Mouse (Mus musculus) liver, embryonic 15.5 days (tissue): Measurements from ENCODE around the gene Slc7a11. TPM values are rescaled to one million over a fixed set of nuclear protein-coding genes. Genes with fewer than 3 reads are reported as not detected.

ENCODE experiments used
- ATAC-seq: fragments of 200-750 bp; cut with Nextera tagmentation; 2 replicates; pipeline ENCODE4 v1.8.0; 2017; ENCODE audit warnings: moderate number of reproducible peaks, mild to moderate bottlenecking, moderate library complexity; ENCODE audit not compliant: insufficient read depth
- H3K27ac ChIP-seq: fragments of 300-500 bp; sonication (generic); replicated peaks from 2 replicates; pipeline ENCODE4 v1.5.1; 2015; ENCODE audit warnings: mild to moderate bottlenecking, inconsistent platforms
- H3K27me3 ChIP-seq: fragments of 300-500 bp; sonication (generic); 2 replicates; pipeline ENCODE4 v1.6.1; 2015; ENCODE audit warnings: mild to moderate bottlenecking, inconsistent platforms
- H3K36me3 ChIP-seq: fragments of 300-500 bp; sonication (generic); replicated peaks from 2 replicates; pipeline ENCODE4 v1.6.1; 2015; ENCODE audit warnings: moderate library complexity, mild to moderate bottlenecking, inconsistent platforms
- H3K4me1 ChIP-seq: fragments of 300-500 bp; sonication (generic); replicated peaks from 2 replicates; pipeline ENCODE4 v1.6.1; 2015; ENCODE audit warnings: inconsistent platforms
- H3K4me2 ChIP-seq: fragments of 300-500 bp; sonication (generic); 2 replicates; pipeline ENCODE4 v1.6.1; 2015; ENCODE audit warnings: moderate library complexity, mild to moderate bottlenecking, inconsistent platforms
- H3K4me3 ChIP-seq: fragments of 300-500 bp; sonication (generic); replicated peaks from 2 replicates; pipeline ENCODE4 v1.5.1; 2015; ENCODE audit warnings: mild to moderate bottlenecking, inconsistent platforms
- H3K9ac ChIP-seq: fragments of 300-500 bp; sonication (generic); 2 replicates; pipeline ENCODE4 v1.6.1; 2015; ENCODE audit warnings: moderate library complexity, mild to moderate bottlenecking, inconsistent platforms
- H3K9me3 ChIP-seq: fragments of 300-500 bp; sonication (generic); replicated peaks from 2 replicates; pipeline ENCODE4 v1.6.1; 2016; ENCODE audit warnings: inconsistent platforms
- WGBS: fragments of 180-500 bp; shearing (Covaris S2); methylation state at CpG from one replicate; pipeline ENCODE4 v1.1.7; 2015; ENCODE audit warnings: mixed read lengths; ENCODE audit not compliant: insufficient replicate concordance; 5-methylcytosine and 5-hydroxymethylcytosine counted together
- polyA plus RNA-seq: library from polyadenylated mRNA; unstranded; fragments of >200 nt; fragmentation: Nextera tagmentation; extraction: Ambion mirVana; gene quantifications from 2 replicates; pipeline ENCODE4 v1.2.1, GENCODE M21; 2015

Gene Slc7a11
- polyA plus RNA-seq, 1 experiment from 2014 or later = 0.13 TPM

GRCm38 (mm10) chr3:50388786-50389185, 54.6 kb downstream of the Slc7a11 start:
- Histone ChIP-seq H3K27me3 (no peaks in the 10 kb centered on the region), H3K4me1 (no peaks in the 10 kb centered on the region), H3K9me3 (no peaks in the 10 kb centered on the region), H3K27ac (no peak overlapping the region), H3K36me3 (no peaks in the 10 kb centered on the region), H3K4me2 (no peak overlapping the region), H3K9ac (no peak overlapping the region), H3K4me3 (no peak overlapping the region)
- 59% methylated on average over 6 of the region's 6 CpGs for WGBS
- ATAC-seq = no peak

DNA sequence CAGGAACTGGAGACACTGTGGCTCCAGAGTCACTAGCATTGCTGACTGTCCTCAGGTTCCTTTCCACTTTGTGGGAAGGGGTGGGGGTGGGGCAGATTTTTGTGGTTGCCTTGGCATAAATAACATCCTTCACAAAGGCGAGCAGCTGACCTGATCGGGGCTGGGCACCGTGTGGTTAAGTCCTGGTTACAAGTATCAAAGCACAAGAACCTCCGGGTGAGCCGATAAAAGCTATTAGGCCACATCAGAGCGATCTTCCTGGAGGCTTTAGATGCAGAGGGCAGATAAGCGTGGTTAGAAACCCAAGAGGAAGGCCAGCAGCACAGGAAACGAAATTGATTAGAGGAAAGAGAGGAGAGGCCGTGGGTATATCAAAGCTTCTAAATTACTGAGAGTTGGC, 55.1 kb downstream of the Slc7a11 start:
- Histone ChIP-seq H3K36me3 (no peaks in the 10 kb centered on the region), H3K4me1 (no peaks in the 10 kb centered on the region), H3K9me3 (no peaks in the 10 kb centered on the region), H3K4me2 (no peak overlapping the region), H3K4me3 (no peak overlapping the region), H3K9ac (no peak overlapping the region), H3K27ac (no peak overlapping the region), H3K27me3 (no peaks in the 10 kb centered on the region)
- ATAC-seq = no peak
- WGBS = 14% methylated on average over 9 of the region's 9 CpGs

GRCm38 (mm10) chr3:50387280-50387679, 56.1 kb downstream of the Slc7a11 start:
- H3K4me3 ChIP-seq = no peak overlapping the region
- no peak overlapping the region for H3K9ac ChIP-seq
- H3K4me1 ChIP-seq = no peaks in the 10 kb centered on the region
- no peak for ATAC-seq
- H3K4me2 ChIP-seq = no peak overlapping the region
- H3K27ac ChIP-seq = no peak overlapping the region
- H3K36me3 ChIP-seq = no peaks in the 10 kb centered on the region
- no peaks in the 10 kb centered on the region for H3K9me3 ChIP-seq
- WGBS = 44% methylated on average over 2 of the region's 4 CpGs
- no peaks in the 10 kb centered on the region for H3K27me3 ChIP-seq

GRCm38 (mm10) chr3:50386561-50387221, 56.7 kb downstream of the Slc7a11 start:
- no peak overlapping the region for H3K27ac ChIP-seq
- H3K27me3 ChIP-seq = no peaks in the 10 kb centered on the region
- H3K4me1 ChIP-seq = no peaks in the 10 kb centered on the region
- no peaks in the 10 kb centered on the region for H3K36me3 ChIP-seq
- no peak for ATAC-seq
- no peak overlapping the region for H3K4me2 ChIP-seq
- no peak overlapping the region for H3K9ac ChIP-seq
- no peaks in the 10 kb centered on the region for H3K9me3 ChIP-seq
- WGBS = 66% methylated on average over 5 of the region's 5 CpGs
- H3K4me3 ChIP-seq = no peak overlapping the region

- no peak for ATAC-seq
- 59% methylated on average over 6 of the region's 6 CpGs for WGBS
These were observed 57.3 kb downstream of the Slc7a11 start for GRCm38 (mm10) chr3:50386066-50386465.

GRCm38 (mm10) chr3:50382729-50383128, 60.7 kb downstream of the Slc7a11 start:
- Histone ChIP-seq H3K36me3 (no peaks in the 10 kb centered on the region), H3K27ac (no peak overlapping the region), H3K9ac (no peak overlapping the region), H3K9me3 (no peaks in the 10 kb centered on the region), H3K4me3 (no peak overlapping the region), H3K4me1 (no peaks in the 10 kb centered on the region), H3K4me2 (no peak overlapping the region), H3K27me3 (no peaks in the 10 kb centered on the region)
- WGBS = 8% methylated on average over 5 of the region's 5 CpGs
- no peak for ATAC-seq

More at GRCm38 (mm10) chr3:50386066-50386465, 57.3 kb downstream of the Slc7a11 start:
- no peaks in the 10 kb centered on the region for H3K4me1 ChIP-seq
- no peak overlapping the region for H3K27ac ChIP-seq
- H3K9ac ChIP-seq = no peak overlapping the region
- H3K4me2 ChIP-seq = no peak overlapping the region
- H3K36me3 ChIP-seq = no peaks in the 10 kb centered on the region
- no peaks in the 10 kb centered on the region for H3K27me3 ChIP-seq
- no peaks in the 10 kb centered on the region for H3K9me3 ChIP-seq
- H3K4me3 ChIP-seq = no peak overlapping the region

DNA sequence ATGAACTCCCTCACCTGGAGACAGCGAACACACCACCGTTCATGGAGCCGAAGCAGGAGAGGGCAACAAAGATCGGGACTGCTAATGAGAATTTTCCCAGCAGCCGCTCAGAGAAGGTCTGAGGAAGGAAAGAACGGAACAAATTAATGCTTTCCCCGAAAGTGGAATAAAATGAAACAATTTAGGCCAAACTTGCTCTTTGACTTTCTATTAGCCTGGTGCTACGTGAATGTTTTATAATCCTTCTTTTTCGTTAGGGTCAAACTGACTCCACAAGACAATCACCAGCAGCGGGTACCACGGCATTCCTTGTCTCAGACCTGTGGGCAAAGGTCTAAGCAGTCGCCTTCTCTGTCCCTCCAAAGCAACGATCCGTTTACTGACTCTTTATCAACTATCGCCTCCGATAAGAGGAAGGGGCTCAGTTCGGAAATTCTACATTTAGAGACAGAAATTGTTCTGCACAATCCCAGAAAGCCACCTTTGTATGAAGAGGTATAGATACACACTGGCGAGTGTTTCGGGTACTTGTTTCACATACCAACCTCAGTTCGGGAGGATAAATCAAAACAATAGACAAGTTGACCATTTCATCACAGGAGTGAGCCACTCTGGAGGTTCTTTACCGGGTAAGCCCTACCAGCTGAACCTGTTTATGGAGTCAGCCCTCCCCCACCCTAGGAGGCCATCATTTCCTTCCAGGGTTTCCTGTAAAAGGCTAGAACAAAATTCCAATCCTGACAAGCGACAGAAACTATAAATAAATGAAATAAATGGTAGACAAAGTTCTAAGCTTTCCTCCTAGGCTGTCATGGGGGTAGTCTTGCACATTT, 61.3 kb downstream of the Slc7a11 start:
- Histone ChIP-seq H3K9me3 (no peaks in the 10 kb centered on the region), H3K4me3 (peak overlapping the region; percentile 35), H3K36me3 (no peaks in the 10 kb centered on the region), H3K9ac (no peak overlapping the region), H3K27me3 (no peaks in the 10 kb centered on the region), H3K27ac (no peak overlapping the region), H3K4me1 (no peaks in the 10 kb centered on the region), H3K4me2 (peak overlapping the region; percentile 42)
- ATAC-seq = no peak
- WGBS = 19% methylated on average over 22 of the region's 22 CpGs

GRCm38 (mm10) chr3:50381160-50381860, 62.1 kb downstream of the Slc7a11 start:
- no peak for ATAC-seq
- 14% methylated on average over 10 of the region's 10 CpGs for WGBS
- Histone ChIP-seq H3K9ac (no peak overlapping the region), H3K4me2 (peak overlapping the region; percentile 42), H3K9me3 (no peaks in the 10 kb centered on the region), H3K36me3 (no peaks in the 10 kb centered on the region), H3K4me3 (peak overlapping the region; percentile 35), H3K27me3 (no peaks in the 10 kb centered on the region), H3K27ac (no peak overlapping the region), H3K4me1 (no peaks in the 10 kb centered on the region)

DNA sequence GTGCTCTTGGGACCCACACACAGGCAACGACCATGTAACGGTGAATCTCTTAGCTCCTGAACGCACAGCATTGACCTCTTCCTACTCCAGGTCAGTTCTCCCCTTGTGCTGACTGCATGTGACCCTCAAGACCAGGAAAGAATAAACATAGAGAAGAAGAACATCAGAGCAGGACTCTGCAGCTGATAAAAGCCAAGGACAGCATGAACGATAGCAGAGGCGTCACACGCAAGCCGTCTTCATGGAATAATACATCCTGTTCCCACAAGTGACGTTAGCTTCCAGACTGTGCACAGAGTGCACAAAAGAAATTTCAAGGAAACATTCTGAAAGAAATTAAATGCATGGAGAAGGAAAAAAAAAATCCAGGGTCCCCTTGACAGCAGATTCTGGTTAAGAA, 63.5 kb downstream of the Slc7a11 start:
- Histone ChIP-seq H3K36me3 (no peaks in the 10 kb centered on the region), H3K27ac (no peak overlapping the region), H3K9ac (no peak overlapping the region), H3K9me3 (no peaks in the 10 kb centered on the region), H3K4me3 (no peak overlapping the region), H3K4me2 (no peak overlapping the region), H3K4me1 (no peaks in the 10 kb centered on the region), H3K27me3 (no peaks in the 10 kb centered on the region)
- WGBS = 71% methylated on average over 8 of the region's 8 CpGs
- ATAC-seq = no peak

GRCm38 (mm10) chr3:50375477-50375876, 67.9 kb downstream of the Slc7a11 start:
- Histone ChIP-seq H3K27me3 (no peaks in the 10 kb centered on the region), H3K9me3 (no peaks in the 10 kb centered on the region), H3K27ac (no peak overlapping the region), H3K36me3 (no peaks in the 10 kb centered on the region), H3K4me3 (no peak overlapping the region), H3K4me1 (no peaks in the 10 kb centered on the region), H3K4me2 (no peak overlapping the region), H3K9ac (no peak overlapping the region)
- no peak for ATAC-seq

GRCm38 (mm10) chr3:50369791-50370190, 73.6 kb downstream of the Slc7a11 start:
- WGBS = 78% methylated on average over 6 of the region's 6 CpGs
- no peak for ATAC-seq
- H3K27me3 ChIP-seq = no peaks in the 10 kb centered on the region
- H3K4me1 ChIP-seq = no peaks in the 10 kb centered on the region
- no peaks in the 10 kb centered on the region for H3K36me3 ChIP-seq
- no peak overlapping the region for H3K27ac ChIP-seq
- H3K9me3 ChIP-seq = no peaks in the 10 kb centered on the region
- no peak overlapping the region for H3K9ac ChIP-seq
- no peak overlapping the region for H3K4me3 ChIP-seq
- no peak overlapping the region for H3K4me2 ChIP-seq
